In genomic region chr6:24159795-24160194, GRCm38 (mm10) we compare ENCODE assay signal across 32 mouse cellular contexts. TPM values are rescaled to one million over a fixed set of nuclear protein-coding genes. Genes with fewer than 3 reads are reported as not detected.
"Had no signal": no experiment of that assay in that cellular context is flagged by ENCODE, and none has a peak within 500 bp of the region (broad histone marks: within the 10 kb centered on the region; RNA-seq: fewer than 3 reads in every experiment).

No protein-coding gene starts in this region.

- DNase-seq: gastrocnemius, postnatal 14 days; gastrocnemius, postnatal 36 days; heart, adult 18-20 months; heart, postnatal 14 days; heart, postnatal 36 days; kidney, adult 18-20 months; kidney, adult 8-10 months; kidney, postnatal 10 days; kidney, postnatal 25 days; kidney, postnatal 4 days; layer of hippocampus, postnatal 36 days; left cerebral cortex, postnatal 4 days had no signal

- H3K4me3 ChIP-seq: heart, embryonic 13.5 days; heart, embryonic 15.5 days; hindbrain, embryonic 10.5 days; hindbrain, embryonic 12.5 days; intestine, embryonic 15.5 days; layer of hippocampus, adult 2 months; limb, embryonic 13.5 days; limb, embryonic 15.5 days; liver, embryonic 12.5 days had no signal

- H3K9ac ChIP-seq: heart, embryonic 13.5 days; heart, embryonic 15.5 days; hindbrain, embryonic 12.5 days; hindbrain, embryonic 14.5 days; intestine, embryonic 15.5 days; limb, embryonic 13.5 days; limb, embryonic 15.5 days; liver, embryonic 12.5 days; liver, embryonic 14.5 days had no signal

- H3K9me3 ChIP-seq: heart, embryonic 13.5 days; heart, embryonic 15.5 days; hindbrain, embryonic 10.5 days; hindbrain, embryonic 12.5 days; intestine, embryonic 15.5 days; limb, embryonic 13.5 days; limb, embryonic 15.5 days; liver, embryonic 12.5 days had no signal

- H3K36me3 ChIP-seq: heart, embryonic 13.5 days; heart, embryonic 15.5 days; hindbrain, embryonic 10.5 days; hindbrain, embryonic 12.5 days; intestine, embryonic 15.5 days; limb, embryonic 13.5 days; limb, embryonic 15.5 days; liver, embryonic 12.5 days had no signal

- H3K4me2 ChIP-seq: heart, embryonic 11.5 days; heart, embryonic 13.5 days; heart, embryonic 15.5 days; hindbrain, embryonic 12.5 days; hindbrain, embryonic 14.5 days; intestine, embryonic 15.5 days; limb, embryonic 13.5 days; limb, embryonic 15.5 days; liver, embryonic 12.5 days had no signal

- H3K4me1 ChIP-seq: heart, embryonic 15.5 days; hindbrain, embryonic 10.5 days; hindbrain, embryonic 12.5 days; intestine, embryonic 15.5 days; limb, embryonic 13.5 days; limb, embryonic 15.5 days; liver, embryonic 12.5 days had no signal

- H3K27me3 ChIP-seq: heart, embryonic 13.5 days; heart, embryonic 15.5 days; hindbrain, embryonic 12.5 days; intestine, embryonic 15.5 days; limb, embryonic 13.5 days; limb, embryonic 15.5 days; liver, embryonic 12.5 days had no signal

- H3K27ac ChIP-seq: heart, embryonic 13.5 days; heart, embryonic 15.5 days; hindbrain, embryonic 10.5 days; hindbrain, embryonic 12.5 days; hindbrain, embryonic 14.5 days; intestine, embryonic 15.5 days; layer of hippocampus, adult 2 months; limb, embryonic 13.5 days; limb, embryonic 15.5 days; liver, embryonic 12.5 days; liver, embryonic 14.5 days had no signal

- ATAC-seq: hindbrain, embryonic 16.5 days; inflammation-experienced regulatory T-cells, adult 6 months; intestine, embryonic 15.5 days; intestine, postnatal 0 days; liver, embryonic 12.5 days had no signal

RNA-seq across cellular contexts. Expression of gene Slc13a1, which starts 8.1 kb away (rescaled TPM):
- total RNA-seq: gastrocnemius, adult 18-20 months; gastrocnemius, adult 8-10 months; gastrocnemius, postnatal 14 days; heart, postnatal 14 days; liver, adult 2 months had no signal
- polyA plus RNA-seq: gonadal fat pad, adult 2 months; heart, embryonic 15.5 days; inflammation-experienced regulatory T-cells, adult 6 months; limb, embryonic 11.5 days; limb, embryonic 13.5 days; liver, adult 2 months; liver, embryonic 12.5 days; liver, embryonic 14.5 days had no signal
